Comparison of ENCODE assay signal across 8 mouse cellular contexts in genomic region chrX:73881463-73881862, GRCm38 (mm10). TPM values are rescaled to one million over a fixed set of nuclear protein-coding genes. Genes with fewer than 3 reads are reported as not detected.
DNase-seq lines count a peak whose midpoint lies in the region; ATAC-seq lines count a peak whose summit lies in the region.

No protein-coding gene starts in this region.

- ATAC-seq in forebrain, embryonic 16.5 days: no peak
- ATAC-seq in neural tube, embryonic 13.5 days (ENCODE audit: low read depth): peak; percentile 18; the same call in 1 of the 2 replicates
- no peak for ATAC-seq in monocyte, adult 5-6 weeks (replicated peaks; ENCODE audit: insufficient number of reproducible peaks, low FRiP score, low TSS enrichment, poor library complexity, severe bottlenecking)

- DNase-seq in cerebellum, adult 9-11 months: peak; percentile 34
- DNase-seq in cerebellum, adult 8-10 months: no peak
- peak; percentile 46 for DNase-seq in kidney, postnatal 10 days
- no peak for DNase-seq in gastrocnemius, adult 18-20 months (ENCODE audit: low spot score)
- DNase-seq in thymus, postnatal 0 days (ENCODE audit: low spot score): no peak

- WGBS in forebrain, embryonic 16.5 days: 26% methylated on average over 6 of the region's 6 CpGs
- 12% methylated on average over 6 of the region's 6 CpGs for WGBS in neural tube, embryonic 13.5 days

- H3K4me2 ChIP-seq in forebrain, embryonic 16.5 days (ENCODE audit: low read length): peak overlapping the region; percentile 61
- peak overlapping the region; percentile 55 for H3K4me2 ChIP-seq in neural tube, embryonic 13.5 days

- H3K27me3 ChIP-seq in forebrain, embryonic 16.5 days (replicated peaks; ENCODE audit: control insufficient read depth, insufficient read depth, low read length): no peaks in the 10 kb centered on the region
- peaks cover 2% of the 10 kb centered on the region; the same call in 1 of the 2 replicates for H3K27me3 ChIP-seq in neural tube, embryonic 13.5 days

- H3K4me3 ChIP-seq in forebrain, embryonic 16.5 days (replicated peaks; ENCODE audit: low read length): no peak overlapping the region
- no peak overlapping the region for H3K4me3 ChIP-seq in neural tube, embryonic 13.5 days

- H3K36me3 ChIP-seq in forebrain, embryonic 16.5 days (ENCODE audit: control insufficient read depth, insufficient read depth): no peaks in the 10 kb centered on the region
- no peaks in the 10 kb centered on the region for H3K36me3 ChIP-seq in neural tube, embryonic 13.5 days

- H3K9me3 ChIP-seq in forebrain, embryonic 16.5 days (ENCODE audit: control insufficient read depth, low read length): no peaks in the 10 kb centered on the region
- H3K9me3 ChIP-seq in neural tube, embryonic 13.5 days: no peaks in the 10 kb centered on the region

- H3K4me1 ChIP-seq in forebrain, embryonic 16.5 days (replicated peaks; ENCODE audit: control insufficient read depth, insufficient read depth, low read length): peaks cover 10% of the 10 kb centered on the region
- peaks cover 15% of the 10 kb centered on the region; the same call in 1 of the 2 replicates for H3K4me1 ChIP-seq in neural tube, embryonic 13.5 days (replicated peaks)

- H3K9ac ChIP-seq in forebrain, embryonic 16.5 days (replicated peaks; ENCODE audit: low read depth, low read length): peak overlapping the region; percentile 81
- peak overlapping the region; percentile 81 for H3K9ac ChIP-seq in neural tube, embryonic 13.5 days

- H3K27ac ChIP-seq in forebrain, embryonic 16.5 days (ENCODE audit: low read length): no peak overlapping the region
- peak overlapping the region; percentile 79 for H3K27ac ChIP-seq in neural tube, embryonic 13.5 days (replicated peaks)

RNA-seq across cellular contexts. Expression of gene Avpr2, which starts 10.4 kb away (rescaled TPM):
- 0.16 and 0.24 TPM in 2 replicates for polyA plus RNA-seq in forebrain, embryonic 16.5 days (2015; fragmentation: Nextera tagmentation; extraction: Ambion mirVana)
- 0.14 and 0.15 TPM in 2 replicates for polyA plus RNA-seq in neural tube, embryonic 13.5 days (2015; fragmentation: Nextera tagmentation; extraction: Ambion mirVana)
- total RNA-seq in gastrocnemius, adult 18-20 months (2021): not detected
- polyA plus RNA-seq in thymus, postnatal 0 days (2015; fragmentation: Nextera tagmentation; extraction: Ambion mirVana): 1.2 and 2.1 TPM in 2 replicates
- 0.96 to 1.9 TPM (median 1.3 TPM) in 3 replicates for total RNA-seq in monocyte, adult 5-6 weeks (2017)

RNA-seq across cellular contexts. Expression of gene L1cam, which starts 14.4 kb away (rescaled TPM):
- polyA plus RNA-seq in forebrain, embryonic 16.5 days (2015; fragmentation: Nextera tagmentation; extraction: Ambion mirVana): 82.6 and 110 TPM in 2 replicates
- 97.6 and 98.7 TPM in 2 replicates for polyA plus RNA-seq in neural tube, embryonic 13.5 days (2015; fragmentation: Nextera tagmentation; extraction: Ambion mirVana)
- 1 to 10 TPM; 1.5 to 2.7 TPM for total RNA-seq in gastrocnemius, adult 18-20 months (2021)
- polyA plus RNA-seq in thymus, postnatal 0 days (2015; fragmentation: Nextera tagmentation; extraction: Ambion mirVana): 0.29 and 0.31 TPM in 2 replicates
- total RNA-seq in monocyte, adult 5-6 weeks (2017): 59.8 to 83.7 TPM (median 81.0 TPM) in 3 replicates

RNA-seq across cellular contexts. Expression of gene Arhgap4, which starts 40.2 kb away (rescaled TPM):
- polyA plus RNA-seq in forebrain, embryonic 16.5 days (2015; fragmentation: Nextera tagmentation; extraction: Ambion mirVana): 2.8 and 3.1 TPM in 2 replicates
- 2.8 and 3.2 TPM in 2 replicates for polyA plus RNA-seq in neural tube, embryonic 13.5 days (2015; fragmentation: Nextera tagmentation; extraction: Ambion mirVana)
- under 1 TPM; 0.33 to 0.43 TPM for total RNA-seq in gastrocnemius, adult 18-20 months (2021)
- 71.5 and 74.1 TPM in 2 replicates for polyA plus RNA-seq in thymus, postnatal 0 days (2015; fragmentation: Nextera tagmentation; extraction: Ambion mirVana)
- 164 to 232 TPM (median 166 TPM) in 3 replicates for total RNA-seq in monocyte, adult 5-6 weeks (2017)

RNA-seq across cellular contexts. Expression of gene Naa10, which starts 40.3 kb away (rescaled TPM):
- polyA plus RNA-seq in forebrain, embryonic 16.5 days (2015; fragmentation: Nextera tagmentation; extraction: Ambion mirVana): 101 and 103 TPM in 2 replicates
- 97.3 and 112 TPM in 2 replicates for polyA plus RNA-seq in neural tube, embryonic 13.5 days (2015; fragmentation: Nextera tagmentation; extraction: Ambion mirVana)
- total RNA-seq in gastrocnemius, adult 18-20 months (2021): 10 to 100 TPM; 50.2 to 56.5 TPM
- polyA plus RNA-seq in thymus, postnatal 0 days (2015; fragmentation: Nextera tagmentation; extraction: Ambion mirVana): 212 and 213 TPM in 2 replicates
- 32.0 to 50.3 TPM (median 42.9 TPM) in 3 replicates for total RNA-seq in monocyte, adult 5-6 weeks (2017)

RNA-seq across cellular contexts. Expression of gene Renbp, which starts 49.2 kb away (rescaled TPM):
- polyA plus RNA-seq in forebrain, embryonic 16.5 days (2015; fragmentation: Nextera tagmentation; extraction: Ambion mirVana): 6.7 and 10.3 TPM in 2 replicates
- 13.2 and 14.3 TPM in 2 replicates for polyA plus RNA-seq in neural tube, embryonic 13.5 days (2015; fragmentation: Nextera tagmentation; extraction: Ambion mirVana)
- total RNA-seq in gastrocnemius, adult 18-20 months (2021): 1 to 10 TPM; 1.6 to 2.0 TPM
- 43.5 and 43.7 TPM in 2 replicates for polyA plus RNA-seq in thymus, postnatal 0 days (2015; fragmentation: Nextera tagmentation; extraction: Ambion mirVana)
- 15.9 to 27.6 TPM (median 20.8 TPM) in 3 replicates for total RNA-seq in monocyte, adult 5-6 weeks (2017)

Comparison
In these comparisons a context has a peak if more than half of its experiments do, and no peak if none do; other contexts are left out.
1. DNase-seq: peak in cerebellum, adult 9-11 months (single experiment) and kidney, postnatal 10 days (single experiment); none in cerebellum, adult 8-10 months (single experiment), gastrocnemius, adult 18-20 months (single experiment) and thymus, postnatal 0 days (single experiment).
2. RNA of gene L1cam, which starts 14.4 kb away (polyA plus RNA-seq): 82.6 to 110 TPM in forebrain, embryonic 16.5 days and 97.6 to 98.7 TPM in neural tube, embryonic 13.5 days; 0.29 to 0.31 TPM in thymus, postnatal 0 days; every median in the first group is over 10 times any median in the second.
3. RNA of gene Arhgap4, which starts 40.2 kb away (polyA plus RNA-seq): 71.5 to 74.1 TPM in thymus, postnatal 0 days; 2.8 to 3.2 TPM in neural tube, embryonic 13.5 days and 2.8 to 3.1 TPM in forebrain, embryonic 16.5 days; every median in the first group is over 10 times any median in the second.